Mouse (Mus musculus) left cerebral cortex, postnatal 25 days (tissue): Measurements from ENCODE around the gene Rtn2. TPM values are rescaled to one million over a fixed set of nuclear protein-coding genes. Genes with fewer than 3 reads are reported as not detected.

Source experiments
- DNase-seq, 2 experiments: peaks; one replicate each; pipeline ENCODE4 v3.0.0; 2022; ENCODE audit warnings: low spot score in 2 of 2, mixed read lengths in 1 of 2
- intact Hi-C: fragments of 180-260 bp; cut with DNase I; formaldehyde crosslinking; loops from one replicate; pipeline ENCODE4 v1.15.1; 2025
- total RNA-seq, 2 experiments: library from RNA; stranded (reverse); gene quantifications; 2 replicates each; pipeline ENCODE4 v1.2.3; 2021

Gene Rtn2
- total RNA-seq, 2 experiments from 2014 or later: 112 TPM

DNA sequence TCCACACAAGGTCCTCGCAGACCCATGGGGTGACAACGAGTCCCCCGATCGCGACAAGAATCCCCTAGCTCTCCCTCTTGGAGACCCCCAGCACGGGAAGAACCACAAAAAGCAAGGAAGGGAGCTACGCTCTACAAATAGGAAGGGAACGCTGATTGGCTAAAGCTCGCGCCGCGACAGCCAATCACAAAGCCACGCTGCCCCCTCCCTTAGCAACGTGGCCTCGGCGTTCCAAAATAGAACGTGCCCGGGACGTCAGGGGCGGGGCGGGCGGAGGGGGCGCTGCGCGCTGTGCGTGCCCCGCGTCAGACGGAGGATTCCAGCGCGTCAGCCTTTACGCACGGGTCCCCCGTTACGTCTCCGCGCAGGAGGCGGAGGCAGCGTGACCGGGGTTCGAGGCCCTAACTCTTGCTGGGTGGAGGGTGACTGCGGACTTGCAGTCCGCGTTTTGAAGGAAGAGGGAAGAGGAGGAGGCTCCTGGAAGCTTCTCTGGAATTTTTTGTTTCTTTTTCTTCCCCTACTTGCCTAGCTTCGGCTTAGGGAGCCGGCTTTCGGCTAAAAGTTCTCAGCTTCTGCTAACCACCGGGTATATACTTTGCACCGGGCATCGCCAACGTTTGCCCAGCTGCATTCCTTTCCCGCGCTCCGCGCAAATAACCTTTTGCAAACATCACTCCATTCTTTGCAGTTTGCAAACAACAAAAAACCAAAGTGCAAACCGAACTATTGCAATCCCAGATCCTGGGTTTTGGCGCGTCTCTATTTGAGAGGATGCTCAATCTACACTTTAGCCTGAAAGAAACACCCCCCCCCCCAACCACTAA, 26.2 kb downstream of the Rtn2 start:
- DNase-seq: peak; percentile 97 to 98
- intact Hi-C loops: no loop called here

- intact Hi-C loops: no loop called here
- no peak for DNase-seq
These were observed 27.0 kb downstream of the Rtn2 start for GRCm38 (mm10) chr7:19309278-19309883.

- intact Hi-C loops: no loop called here
- DNase-seq: peak; percentile 97
These were observed 27.6 kb downstream of the Rtn2 start, which contains the start of gene Fosb for GRCm38 (mm10) chr7:19309884-19310641. Fosb (minus strand) TSS chr7:19310051.

DNA sequence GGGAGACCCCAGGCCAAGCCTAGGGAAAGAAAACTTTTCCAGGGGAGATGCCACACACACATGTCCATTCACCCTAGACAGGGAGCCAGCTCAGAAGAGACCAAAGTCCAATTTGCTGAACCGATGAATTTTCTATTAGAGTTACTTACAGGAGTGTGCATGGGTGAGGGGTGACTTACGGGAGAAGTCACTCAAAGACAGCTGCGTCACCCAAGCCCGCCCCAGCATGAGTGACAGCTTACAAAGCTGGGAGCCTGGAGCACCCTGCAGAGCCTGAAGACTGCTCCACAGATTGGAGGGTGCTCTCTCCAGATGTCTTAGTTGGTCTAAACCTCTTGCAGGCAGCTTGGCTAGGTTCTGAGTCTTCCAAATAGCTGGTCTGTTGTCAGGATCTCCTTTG, 29.6 kb downstream of the Rtn2 start:
- no peak for DNase-seq
- intact Hi-C loops: no loop called here

GRCm38 (mm10) chr7:19314033-19314432, 31.6 kb downstream of the Rtn2 start:
- no peak for DNase-seq
- intact Hi-C loops: no loop called here

- intact Hi-C loops: no loop called here
- no peak for DNase-seq
These were observed 34.2 kb downstream of the Rtn2 start for GRCm38 (mm10) chr7:19316451-19317161.

- DNase-seq: no peak
- intact Hi-C loops: no loop called here
These were observed 35.8 kb downstream of the Rtn2 start for GRCm38 (mm10) chr7:19318201-19318600.

- intact Hi-C loops: no loop called here
- DNase-seq: no peak
These were observed 36.3 kb downstream of the Rtn2 start for GRCm38 (mm10) chr7:19318676-19319075.

DNA sequence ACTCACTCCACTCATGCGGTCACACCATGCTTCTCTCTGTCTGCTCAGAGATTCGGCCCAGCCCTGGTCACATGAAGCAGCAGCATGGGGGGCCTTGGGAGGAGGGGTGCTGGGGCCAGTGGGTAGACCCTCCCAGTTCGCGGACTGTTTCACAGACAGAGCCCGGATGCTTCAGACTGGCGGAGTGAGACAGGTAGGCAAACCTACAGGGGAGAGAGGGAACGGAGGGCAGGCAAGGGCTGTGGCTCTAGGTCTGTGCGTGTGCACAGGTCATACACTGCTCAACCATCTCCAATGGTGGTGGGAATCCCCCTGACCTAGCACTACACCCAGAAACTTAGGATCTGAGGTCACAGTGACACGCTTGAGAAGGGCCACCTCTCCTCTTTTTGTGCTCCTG, 37.0 kb downstream of the Rtn2 start:
- intact Hi-C loops: no loop called here
- no peak for DNase-seq

GRCm38 (mm10) chr7:19319906-19320305, 37.5 kb downstream of the Rtn2 start:
- DNase-seq: peak; percentile 95 to 97
- intact Hi-C loops: no loop called here

DNA sequence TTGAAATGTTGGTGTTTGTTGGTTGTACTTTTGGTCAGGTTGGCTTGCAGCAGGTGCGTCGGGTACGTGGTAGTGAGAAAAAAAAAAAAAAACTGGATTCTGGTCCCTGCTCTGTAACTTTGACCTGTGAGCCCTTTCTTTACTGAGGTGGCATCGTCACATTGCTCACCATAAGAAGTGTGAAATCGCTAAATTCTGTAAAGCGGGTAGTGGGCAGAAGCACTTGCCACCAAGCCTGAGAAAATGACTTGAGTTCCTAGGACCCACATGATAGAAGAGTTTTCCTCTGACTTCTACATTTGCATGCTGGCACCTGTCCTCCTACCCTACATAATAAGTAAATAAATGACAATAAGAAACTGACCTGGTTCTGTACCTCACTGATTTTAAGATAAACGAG, 38.2 kb downstream of the Rtn2 start:
- DNase-seq: no peak
- intact Hi-C loops: no loop called here

- intact Hi-C loops: no loop called here
- DNase-seq: no peak
These were observed 39.0 kb downstream of the Rtn2 start for GRCm38 (mm10) chr7:19321464-19321863.

DNA sequence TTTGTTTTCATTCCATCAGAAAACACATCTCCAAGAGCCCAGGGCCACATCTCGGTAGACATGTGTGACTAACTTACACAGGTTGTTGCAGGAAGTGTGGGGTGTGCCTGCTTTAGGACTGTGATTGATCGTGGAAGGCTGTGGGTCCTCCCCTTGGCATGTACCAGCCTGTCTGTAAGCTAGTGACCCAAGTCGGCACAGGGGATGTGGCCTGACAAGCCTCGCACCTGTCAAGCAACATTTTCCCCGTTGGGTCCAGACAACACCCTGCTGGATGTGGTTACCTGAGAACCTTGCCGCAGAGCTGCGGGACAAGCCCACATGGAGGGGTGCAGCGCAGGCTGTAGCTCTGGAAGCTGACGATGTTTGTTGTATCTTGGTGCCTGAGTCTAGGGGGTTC, 40.1 kb downstream of the Rtn2 start:
- intact Hi-C loops: no loop called here
- no peak for DNase-seq

- intact Hi-C loops: no loop called here
These were observed 41.8 kb downstream of the Rtn2 start for GRCm38 (mm10) chr7:19324221-19324620.

DNA sequence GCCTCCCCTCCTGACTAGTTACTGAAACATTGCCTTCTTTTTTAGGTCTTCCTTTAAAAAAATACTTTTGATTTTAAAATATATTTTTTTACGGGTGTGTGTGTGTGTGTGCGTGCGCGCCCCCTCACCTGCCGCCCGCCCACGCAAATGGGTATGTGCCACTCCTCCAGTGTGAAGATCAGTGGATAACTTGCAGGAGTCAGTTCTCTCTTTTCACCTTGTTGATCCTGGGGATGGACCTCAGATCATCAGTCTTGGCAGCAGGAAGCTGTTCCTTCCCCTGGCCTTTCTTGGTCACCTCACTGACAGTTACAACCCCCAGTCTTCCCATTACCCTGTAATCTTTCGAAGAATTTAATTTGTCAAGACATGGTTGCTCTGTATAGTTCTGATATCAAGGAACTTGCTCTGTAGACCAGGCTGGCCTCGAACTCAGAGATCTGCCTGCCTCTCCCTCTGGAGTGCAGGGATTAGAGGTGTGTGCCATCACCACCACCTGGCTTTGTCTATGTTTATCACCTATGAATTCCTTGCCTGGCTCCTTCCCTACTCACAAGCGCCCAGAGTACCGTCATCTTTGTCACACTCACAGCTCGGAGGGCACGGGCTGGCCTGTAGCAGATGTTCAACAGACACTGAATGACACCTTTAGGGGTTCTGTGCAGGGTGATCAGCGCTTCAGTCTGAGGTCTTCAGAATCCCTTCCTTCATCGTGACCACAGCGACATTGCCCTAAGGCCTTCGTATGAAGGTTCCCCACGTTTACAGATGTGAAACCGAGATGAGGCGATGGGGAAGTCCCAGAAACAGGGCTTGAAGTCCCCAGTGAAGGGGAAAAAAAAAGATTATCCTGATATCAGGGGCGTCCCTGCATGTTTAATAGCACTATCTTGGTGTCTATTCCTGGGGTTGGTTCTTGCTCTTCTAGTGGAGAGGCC, 43.1 kb downstream of the Rtn2 start:
- DNase-seq: no peak
- intact Hi-C loops: no loop called here

More at GRCm38 (mm10) chr7:19324221-19324620, 41.8 kb downstream of the Rtn2 start:
- no peak for DNase-seq

DNA sequence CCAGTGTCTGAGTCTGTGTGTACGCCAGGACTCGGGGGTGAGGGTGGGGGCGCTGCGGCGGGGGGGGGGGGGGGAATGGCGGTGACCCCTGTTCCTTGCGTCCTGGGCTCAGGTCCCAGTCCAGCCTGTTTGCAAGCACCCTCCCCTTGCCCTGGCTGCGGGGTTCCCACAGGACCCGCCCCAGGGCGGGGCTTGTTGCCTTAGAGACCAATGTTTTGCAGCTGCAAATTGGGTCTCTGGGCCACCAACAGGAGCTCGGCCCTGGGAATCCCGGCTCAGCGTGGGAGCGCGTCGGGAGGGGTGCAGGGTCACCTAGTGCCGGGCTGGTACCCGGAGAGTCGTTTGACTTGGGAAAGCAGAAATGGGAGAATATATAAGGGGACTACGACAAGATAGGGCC, 43.9 kb downstream of the Rtn2 start:
- DNase-seq: peak; percentile 54 to 80
- intact Hi-C loops: no loop called here

GRCm38 (mm10) chr7:19327128-19327527, 44.7 kb downstream of the Rtn2 start:
- DNase-seq: peak; percentile 81 to 95
- intact Hi-C loops: no loop called here

- DNase-seq: no peak
- intact Hi-C loops: no loop called here
These were observed 45.4 kb downstream of the Rtn2 start for GRCm38 (mm10) chr7:19327782-19328181.

GRCm38 (mm10) chr7:19328425-19328824, 46.0 kb downstream of the Rtn2 start:
- intact Hi-C loops: no loop called here
- no peak for DNase-seq
